Mouse (Mus musculus) G1E (cell line): ENCODE results near the gene Cd28. TPM values are rescaled to one million over a fixed set of nuclear protein-coding genes. Genes with fewer than 3 reads are reported as not detected.

ENCODE experiments used
- ATAC-seq: 2 replicates; pipeline ENCODE4 v1.8.0; 2016; ENCODE audit warnings: mild to moderate bottlenecking; ENCODE audit not compliant: insufficient number of reproducible peaks, poor library complexity, low FRiP score, severe bottlenecking; ENCODE audit errors: extremely low read depth
- DNase-seq: peaks from one replicate; pipeline ENCODE4 v3.0.0; 2012; ENCODE audit warnings: low spot score
- H3K27me3 ChIP-seq: 2 replicates; pipeline ENCODE4 v1.6.1; 2012; ENCODE audit warnings: mild to moderate bottlenecking, low read length, inconsistent platforms; ENCODE audit not compliant: insufficient read depth
- H3K36me3 ChIP-seq: replicated peaks from 2 replicates; pipeline ENCODE3; 2012; ENCODE audit warnings: mild to moderate bottlenecking, inconsistent platforms
- H3K4me1 ChIP-seq: 2 replicates; pipeline ENCODE4 v1.6.1; 2012; ENCODE audit warnings: low read depth, low read length, inconsistent platforms, mixed read lengths; ENCODE audit not compliant: insufficient read depth
- H3K4me3 ChIP-seq: 2 replicates; pipeline ENCODE4 v1.5.1; 2012; ENCODE audit warnings: low read depth, mild to moderate bottlenecking, inconsistent platforms, low read length, moderate library complexity, mixed read lengths
- H3K9me3 ChIP-seq: replicated peaks from 2 replicates; pipeline ENCODE4 v1.6.1; 2012; ENCODE audit warnings: inconsistent platforms
- CTCF ChIP-seq: IDR thresholded peaks from 2 replicates; pipeline ENCODE4 v1.5.1; 2012; ENCODE audit warnings: low read depth, low read length, inconsistent platforms, mixed read lengths
- GATA1 ChIP-seq: IDR thresholded peaks from 2 replicates; pipeline ENCODE4 v1.6.1; 2012; ENCODE audit warnings: borderline replicate concordance, low read length, inconsistent platforms, mixed read lengths
- GATA2 ChIP-seq: IDR thresholded peaks from 2 replicates; pipeline ENCODE4 v1.6.1; 2012; ENCODE audit warnings: low read depth, low read length, inconsistent platforms, borderline replicate concordance
- POLR2AphosphoS5 ChIP-seq: IDR thresholded peaks from 2 replicates; pipeline ENCODE4 v1.6.1; 2012; ENCODE audit warnings: low read depth, low read length, inconsistent platforms; ENCODE audit not compliant: insufficient replicate concordance
- TAL1 ChIP-seq: conservative IDR thresholded peaks from 2 replicates; pipeline ENCODE4 v1.6.1; 2012; ENCODE audit warnings: low read depth, low read length, inconsistent platforms, mixed read lengths
- polyA plus RNA-seq: library from polyadenylated mRNA; stranded (reverse); fragments of >175 nt; gene quantifications from 2 replicates; pipeline ENCODE4 v1.2.3, GENCODE M21; 2012
- total RNA-seq, 2 experiments: library from RNA; stranded (forward) in 1 of 2; stranded (reverse) in 1 of 2; fragments of 200-1000 nt in 1 of 2; fragments of >200 nt in 1 of 2; fragmentation: Nextera tagmentation in 1 of 2; gene quantifications; 2 replicates each; pipeline ENCODE4 v1.2.3; 2014 to 2017

Cd28 gene
- total and polyA plus RNA-seq, 3 experiments: 0.27 TPM; not detected in 2

- no peak overlapping the region for H3K4me3 ChIP-seq
- no peaks in the 10 kb centered on the region for H3K36me3 ChIP-seq
- ATAC-seq (no peak), DNase-seq (no peak)
- TF ChIP-seq POLR2AphosphoS5 (no peak), GATA1 (no peak), CTCF (no peak), TAL1 (no peak), GATA2 (no peak)
- peaks cover 3% of the 10 kb centered on the region; the same call in 1 of the 2 replicates for H3K27me3 ChIP-seq
- H3K9me3 ChIP-seq: no peaks in the 10 kb centered on the region
- H3K4me1 ChIP-seq: no peaks in the 10 kb centered on the region
These were observed 62.0 kb downstream of the Cd28 start for GRCm38 (mm10) chr1:60778465-60779115.

- H3K27me3 ChIP-seq: peaks cover 3% of the 10 kb centered on the region; the same call in 1 of the 2 replicates
- no peaks in the 10 kb centered on the region for H3K4me1 ChIP-seq
- H3K9me3 ChIP-seq: no peaks in the 10 kb centered on the region
- no peak overlapping the region for H3K4me3 ChIP-seq
- H3K36me3 ChIP-seq: no peaks in the 10 kb centered on the region
- ATAC-seq (no peak), DNase-seq (no peak)
- no peak for TF ChIP-seq POLR2AphosphoS5
- no peak for TF ChIP-seq GATA1
- TF ChIP-seq CTCF: no peak
- TF ChIP-seq TAL1: no peak
- no peak for TF ChIP-seq GATA2
These were observed 62.6 kb downstream of the Cd28 start for GRCm38 (mm10) chr1:60779176-60779575.

- ATAC-seq (no peak), DNase-seq (no peak)
These were observed 65.1 kb downstream of the Cd28 start for GRCm38 (mm10) chr1:60781666-60782065.

DNA sequence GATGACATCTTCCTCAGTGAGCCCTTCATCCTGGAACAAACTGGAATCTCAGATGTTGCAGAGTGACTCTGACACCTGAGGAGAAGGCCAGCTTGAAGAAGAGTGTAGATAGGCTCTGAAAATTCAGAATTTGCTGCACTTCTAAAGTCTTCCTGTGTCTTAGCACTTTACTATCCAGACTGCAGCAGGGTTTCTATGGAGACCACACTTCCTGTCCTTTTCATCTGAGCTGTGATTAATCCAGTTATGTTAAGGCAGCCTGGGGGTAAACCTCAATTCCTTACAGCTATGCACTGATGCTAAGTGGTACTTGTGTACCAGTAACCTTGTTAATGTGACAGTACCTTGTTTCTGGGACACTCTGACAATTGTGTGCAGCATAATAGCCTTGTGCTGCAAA is 77.1 kb downstream of the Cd28 start:
- no peaks in the 10 kb centered on the region for H3K9me3 ChIP-seq
- H3K4me3 ChIP-seq: no peak overlapping the region
- DNase-seq (no peak), ATAC-seq (no peak)
- no peaks in the 10 kb centered on the region for H3K36me3 ChIP-seq
- no peaks in the 10 kb centered on the region for H3K4me1 ChIP-seq
- TF ChIP-seq CTCF (no peak), TAL1 (no peak), POLR2AphosphoS5 (no peak), GATA2 (no peak), GATA1 (no peak)
- no peaks in the 10 kb centered on the region; the same call in 1 of the 2 replicates for H3K27me3 ChIP-seq

More at GRCm38 (mm10) chr1:60781666-60782065, 65.1 kb downstream of the Cd28 start:
- Histone ChIP-seq H3K4me3 (no peak overlapping the region), H3K36me3 (no peaks in the 10 kb centered on the region), H3K27me3 (peaks cover 6% of the 10 kb centered on the region), H3K4me1 (no peaks in the 10 kb centered on the region), H3K9me3 (no peaks in the 10 kb centered on the region)
- TF ChIP-seq GATA2 (no peak), GATA1 (no peak), CTCF (no peak), POLR2AphosphoS5 (no peak), TAL1 (no peak)

DNA sequence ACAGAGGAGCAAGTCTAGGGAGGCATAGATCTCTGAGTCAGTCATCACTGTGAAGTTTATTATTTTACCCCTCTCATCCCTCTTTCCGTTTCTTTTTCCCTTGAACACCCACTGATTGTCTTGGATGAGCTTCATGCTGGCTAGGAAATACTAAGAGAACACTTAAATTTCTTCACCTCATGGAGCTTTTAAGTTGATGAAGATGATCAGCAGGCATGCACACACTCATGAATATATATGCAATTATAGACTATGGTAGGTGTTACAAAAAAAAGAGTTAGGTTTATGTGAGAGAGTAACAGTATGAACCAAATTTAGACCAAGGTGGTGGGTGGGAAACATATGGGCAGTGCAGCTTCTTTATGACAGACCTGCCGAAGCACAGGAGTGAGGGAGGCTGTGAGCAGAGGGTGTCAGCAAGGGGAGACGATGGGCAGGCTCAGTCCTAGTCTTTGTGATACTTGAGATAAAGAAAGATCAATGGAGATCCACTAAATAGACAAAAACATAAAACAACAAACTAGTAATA is 79.1 kb downstream of the Cd28 start:
- H3K27me3 ChIP-seq: no peaks in the 10 kb centered on the region; the same call in 1 of the 2 replicates
- H3K36me3 ChIP-seq: no peaks in the 10 kb centered on the region
- no peak for TF ChIP-seq GATA1
- no peak for TF ChIP-seq CTCF
- TF ChIP-seq TAL1: no peak
- no peak for TF ChIP-seq GATA2
- TF ChIP-seq POLR2AphosphoS5: no peak
- DNase-seq (no peak), ATAC-seq (no peak)
- no peaks in the 10 kb centered on the region for H3K9me3 ChIP-seq
- H3K4me1 ChIP-seq: no peaks in the 10 kb centered on the region
- no peak overlapping the region for H3K4me3 ChIP-seq

DNA sequence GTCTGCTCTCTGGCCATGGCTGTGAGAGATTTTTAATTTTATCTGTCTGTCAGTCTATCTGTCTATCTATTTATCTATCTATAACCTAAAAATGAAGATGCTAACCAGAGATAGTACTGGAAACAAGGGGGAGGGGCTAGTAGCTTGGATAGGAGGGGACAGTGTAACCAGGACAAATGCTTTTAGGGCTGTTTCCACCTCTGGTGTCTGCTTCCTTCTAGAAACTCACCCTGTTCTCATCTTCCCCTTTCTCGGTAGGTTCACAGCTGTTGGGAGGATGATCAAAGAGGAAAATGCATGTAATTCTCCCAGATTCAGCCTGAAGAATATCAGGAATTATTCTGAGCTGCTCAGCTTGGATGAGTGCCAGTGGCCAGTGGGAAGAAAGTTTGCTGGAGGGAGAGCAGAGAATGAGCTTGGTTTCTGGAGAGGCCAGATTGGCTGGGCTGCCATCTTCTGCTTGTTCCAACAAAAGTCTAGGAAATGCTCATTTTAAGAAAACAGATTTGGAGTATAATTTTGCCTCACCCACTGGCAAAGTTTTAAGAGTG is 83.3 kb downstream of the Cd28 start:
- no peak for TF ChIP-seq GATA2
- no peak for TF ChIP-seq CTCF
- TF ChIP-seq GATA1: no peak
- TF ChIP-seq TAL1: no peak
- no peak for TF ChIP-seq POLR2AphosphoS5
- no peaks in the 10 kb centered on the region for H3K36me3 ChIP-seq
- H3K4me3 ChIP-seq: no peak overlapping the region
- no peak for DNase-seq
- no peaks in the 10 kb centered on the region; the same call in 1 of the 2 replicates for H3K27me3 ChIP-seq
- ATAC-seq: no peak
- H3K4me1 ChIP-seq: no peaks in the 10 kb centered on the region
- H3K9me3 ChIP-seq: no peaks in the 10 kb centered on the region
